Mouse (Mus musculus): ENCODE results near the gene Sesn3. TPM values are rescaled to one million over a fixed set of nuclear protein-coding genes. Genes with fewer than 3 reads are reported as not detected.
A peak's percentile ranks its signal among the peaks of the same experiment; 100 is the strongest.
"Not testable (repeated sequence)": the region's sequence is repeated elsewhere in the genome, so short reads cannot be mapped to it uniquely, and the experiment has no call there.

Gene Sesn3
- polyA plus RNA-seq, 1 experiment from 2014 or later, result 15.8 TPM

GRCm38 (mm10) chr9:14335829-14336228, 61.0 kb downstream of the Sesn3 start:
- Histone ChIP-seq H3K4me2 (ENCODE audit: low read depth, low read length) (no peak overlapping the region), H3K27me3 (ENCODE audit: control insufficient read depth, insufficient read depth, low read depth, low read length) (no peaks in the 10 kb centered on the region), H3K4me1 (replicated peaks; ENCODE audit: control insufficient read depth, insufficient read depth, low read length) (no peaks in the 10 kb centered on the region), H3K4me3 (ENCODE audit: low read length) (no peak overlapping the region), H3K9ac (ENCODE audit: low read length) (no peak overlapping the region), H3K36me3 (ENCODE audit: control insufficient read depth, insufficient read depth, low read length) (no peaks in the 10 kb centered on the region; the same call in 1 of the 2 replicates), H3K9me3 (ENCODE audit: control insufficient read depth, low read length) (no peaks in the 10 kb centered on the region), H3K27ac (ENCODE audit: low read length) (no peak overlapping the region)
- ATAC-seq (ENCODE audit: low read depth), result no peak
- 62% methylated on average over 4 of the region's 4 CpGs for WGBS

- Histone ChIP-seq H3K27me3 (ENCODE audit: control insufficient read depth, insufficient read depth, low read depth, low read length) (no peaks in the 10 kb centered on the region), H3K36me3 (ENCODE audit: control insufficient read depth, insufficient read depth, low read length) (no peaks in the 10 kb centered on the region; the same call in 1 of the 2 replicates), H3K27ac (ENCODE audit: low read length) (no peak overlapping the region), H3K9me3 (ENCODE audit: control insufficient read depth, low read length) (no peaks in the 10 kb centered on the region), H3K4me3 (ENCODE audit: low read length) (no peak overlapping the region), H3K4me2 (ENCODE audit: low read depth, low read length) (no peak overlapping the region), H3K9ac (ENCODE audit: low read length) (no peak overlapping the region), H3K4me1 (replicated peaks; ENCODE audit: control insufficient read depth, insufficient read depth, low read length) (no peaks in the 10 kb centered on the region)
- ATAC-seq (ENCODE audit: low read depth), result no peak
- WGBS, result 72% methylated on average over 3 of the region's 3 CpGs
Observed at GRCm38 (mm10) chr9:14336901-14337300, 62.0 kb downstream of the Sesn3 start.

- ATAC-seq (ENCODE audit: low read depth), result 0 out of 2 replicates have a peak, but pooled peaks have one; percentile 30
- Histone ChIP-seq H3K4me1 (replicated peaks; ENCODE audit: control insufficient read depth, insufficient read depth, low read length) (no peaks in the 10 kb centered on the region), H3K27ac (ENCODE audit: low read length) (no peak overlapping the region), H3K36me3 (ENCODE audit: control insufficient read depth, insufficient read depth, low read length) (no peaks in the 10 kb centered on the region), H3K4me2 (ENCODE audit: low read depth, low read length) (no peak overlapping the region), H3K9me3 (ENCODE audit: control insufficient read depth, low read length) (no peaks in the 10 kb centered on the region), H3K4me3 (ENCODE audit: low read length) (no peak overlapping the region), H3K9ac (ENCODE audit: low read length) (no peak overlapping the region), H3K27me3 (ENCODE audit: control insufficient read depth, insufficient read depth, low read depth, low read length) (no peaks in the 10 kb centered on the region)
- WGBS, result 33% methylated on average over 3 of the region's 3 CpGs
Observed at GRCm38 (mm10) chr9:14338701-14339100, 63.8 kb downstream of the Sesn3 start.

- H3K36me3 ChIP-seq (ENCODE audit: control insufficient read depth, insufficient read depth, low read length), result no peaks in the 10 kb centered on the region
- WGBS, result 54% methylated on average over 4 of the region's 4 CpGs
- no peak overlapping the region for H3K4me3 ChIP-seq (ENCODE audit: low read length)
- no peak overlapping the region for H3K9ac ChIP-seq (ENCODE audit: low read length)
- H3K9me3 ChIP-seq (ENCODE audit: control insufficient read depth, low read length), result no peaks in the 10 kb centered on the region
- no peaks in the 10 kb centered on the region for H3K27me3 ChIP-seq (ENCODE audit: control insufficient read depth, insufficient read depth, low read depth, low read length)
- H3K4me1 ChIP-seq (replicated peaks; ENCODE audit: control insufficient read depth, insufficient read depth, low read length), result no peaks in the 10 kb centered on the region
- H3K4me2 ChIP-seq (ENCODE audit: low read depth, low read length), result no peak overlapping the region
- H3K27ac ChIP-seq (ENCODE audit: low read length), result no peak overlapping the region
- peak; percentile 37; the same call in 1 of the 2 replicates for ATAC-seq (ENCODE audit: low read depth)
Observed at GRCm38 (mm10) chr9:14342041-14342668, 67.3 kb downstream of the Sesn3 start.

- not testable (repeated sequence) for H3K4me1 ChIP-seq (replicated peaks; ENCODE audit: control insufficient read depth, insufficient read depth, low read length); H3K4me3 ChIP-seq (ENCODE audit: low read length); H3K9ac ChIP-seq (ENCODE audit: low read length); H3K9me3 ChIP-seq (ENCODE audit: control insufficient read depth, low read length); H3K36me3 ChIP-seq (ENCODE audit: control insufficient read depth, insufficient read depth, low read length); H3K27ac ChIP-seq (ENCODE audit: low read length); ATAC-seq (ENCODE audit: low read depth); H3K4me2 ChIP-seq (ENCODE audit: low read depth, low read length); H3K27me3 ChIP-seq (ENCODE audit: control insufficient read depth, insufficient read depth, low read depth, low read length)
- 87% methylated on average over 4 of the region's 4 CpGs for WGBS
Observed at GRCm38 (mm10) chr9:14345866-14346265, 71.0 kb downstream of the Sesn3 start.

- no peak for ATAC-seq (ENCODE audit: low read depth)
- H3K36me3 ChIP-seq (ENCODE audit: control insufficient read depth, insufficient read depth, low read length), result no peaks in the 10 kb centered on the region
- H3K4me3 ChIP-seq (ENCODE audit: low read length), result no peak overlapping the region
- H3K4me2 ChIP-seq (ENCODE audit: low read depth, low read length), result no peak overlapping the region
- no peak overlapping the region for H3K9ac ChIP-seq (ENCODE audit: low read length)
- 61% methylated on average over 4 of the region's 4 CpGs for WGBS
- H3K27me3 ChIP-seq (ENCODE audit: control insufficient read depth, insufficient read depth, low read depth, low read length), result no peaks in the 10 kb centered on the region
- no peak overlapping the region for H3K27ac ChIP-seq (ENCODE audit: low read length)
- no peaks in the 10 kb centered on the region for H3K9me3 ChIP-seq (ENCODE audit: control insufficient read depth, low read length)
- no peaks in the 10 kb centered on the region for H3K4me1 ChIP-seq (replicated peaks; ENCODE audit: control insufficient read depth, insufficient read depth, low read length)
Observed at GRCm38 (mm10) chr9:14348416-14348815, 73.5 kb downstream of the Sesn3 start.

- WGBS, result 75% methylated on average over 5 of the region's 5 CpGs
- H3K4me2 ChIP-seq (ENCODE audit: low read depth, low read length), result no peak overlapping the region
- H3K9me3 ChIP-seq (ENCODE audit: control insufficient read depth, low read length), result no peaks in the 10 kb centered on the region
Observed at GRCm38 (mm10) chr9:14349380-14349779, 74.5 kb downstream of the Sesn3 start.

GRCm38 (mm10) chr9:14350787-14351186, 75.9 kb downstream of the Sesn3 start:
- no peaks in the 10 kb centered on the region for H3K4me1 ChIP-seq (replicated peaks; ENCODE audit: control insufficient read depth, insufficient read depth, low read length)
- H3K27ac ChIP-seq (ENCODE audit: low read length), result no peak overlapping the region
- no peaks in the 10 kb centered on the region for H3K36me3 ChIP-seq (ENCODE audit: control insufficient read depth, insufficient read depth, low read length)
- H3K4me3 ChIP-seq (ENCODE audit: low read length), result no peak overlapping the region
- H3K27me3 ChIP-seq (ENCODE audit: control insufficient read depth, insufficient read depth, low read depth, low read length), result no peaks in the 10 kb centered on the region
- H3K9ac ChIP-seq (ENCODE audit: low read length), result no peak overlapping the region
- no peak overlapping the region for H3K4me2 ChIP-seq (ENCODE audit: low read depth, low read length)
- WGBS, result 68% methylated on average over 2 of the region's 2 CpGs
- no peaks in the 10 kb centered on the region for H3K9me3 ChIP-seq (ENCODE audit: control insufficient read depth, low read length)
- ATAC-seq (ENCODE audit: low read depth), result no peak

More at GRCm38 (mm10) chr9:14349380-14349779, 74.5 kb downstream of the Sesn3 start:
- Histone ChIP-seq H3K4me3 (ENCODE audit: low read length) (no peak overlapping the region), H3K27ac (ENCODE audit: low read length) (no peak overlapping the region), H3K36me3 (ENCODE audit: control insufficient read depth, insufficient read depth, low read length) (no peaks in the 10 kb centered on the region), H3K9ac (ENCODE audit: low read length) (no peak overlapping the region), H3K27me3 (ENCODE audit: control insufficient read depth, insufficient read depth, low read depth, low read length) (no peaks in the 10 kb centered on the region), H3K4me1 (replicated peaks; ENCODE audit: control insufficient read depth, insufficient read depth, low read length) (no peaks in the 10 kb centered on the region)
- ATAC-seq (ENCODE audit: low read depth), result no peak

GRCm38 (mm10) chr9:14352337-14352736, 77.5 kb downstream of the Sesn3 start:
- Histone ChIP-seq H3K4me1 (replicated peaks; ENCODE audit: control insufficient read depth, insufficient read depth, low read length) (no peaks in the 10 kb centered on the region), H3K4me3 (ENCODE audit: low read length) (no peak overlapping the region), H3K9me3 (ENCODE audit: control insufficient read depth, low read length) (no peaks in the 10 kb centered on the region), H3K36me3 (ENCODE audit: control insufficient read depth, insufficient read depth, low read length) (0 out of 2 replicates have a peak, but pooled peaks cover 1% of the 10 kb centered on the region), H3K27me3 (ENCODE audit: control insufficient read depth, insufficient read depth, low read depth, low read length) (no peaks in the 10 kb centered on the region), H3K27ac (ENCODE audit: low read length) (no peak overlapping the region), H3K4me2 (ENCODE audit: low read depth, low read length) (no peak overlapping the region), H3K9ac (ENCODE audit: low read length) (no peak overlapping the region)
- 91% methylated on average over 1 of the region's 1 CpGs for WGBS
- ATAC-seq (ENCODE audit: low read depth), result no peak
